Mouse (Mus musculus) embryonic facial prominence, embryonic 10.5 days (tissue): Measurements from ENCODE around the gene Xrcc4. TPM values are rescaled to one million over a fixed set of nuclear protein-coding genes. Genes with fewer than 3 reads are reported as not detected.
A peak's percentile ranks its signal among the peaks of the same experiment; 100 is the strongest.
"Not testable (repeated sequence)": the region's sequence is repeated elsewhere in the genome, so short reads cannot be mapped to it uniquely, and the experiment has no call there.

ENCODE experiments used
- DNase-seq: peaks from one replicate; pipeline ENCODE4 v3.0.0-alpha.2; 2017; ENCODE audit warnings: low spot score
- H3K27ac ChIP-seq: fragments of 300-500 bp; sonication (generic); replicated peaks from 2 replicates; pipeline ENCODE4 v1.5.1; 2016; ENCODE audit warnings: mild to moderate bottlenecking
- H3K27me3 ChIP-seq: fragments of 300-500 bp; sonication (generic); replicated peaks from 2 replicates; pipeline ENCODE4 v1.6.1; 2016; ENCODE audit warnings: low read depth, mild to moderate bottlenecking; ENCODE audit not compliant: poor library complexity, severe bottlenecking
- H3K36me3 ChIP-seq: fragments of 300-500 bp; sonication (generic); replicated peaks from 2 replicates; pipeline ENCODE4 v1.6.1; 2016; ENCODE audit warnings: mild to moderate bottlenecking, moderate library complexity
- H3K4me1 ChIP-seq: fragments of 300-500 bp; sonication (generic); 2 replicates; pipeline ENCODE4 v1.6.1; 2016
- H3K4me3 ChIP-seq: fragments of 300-500 bp; sonication (generic); 2 replicates; pipeline ENCODE4 v1.5.1; 2016; ENCODE audit warnings: mild to moderate bottlenecking, moderate library complexity
- H3K9me3 ChIP-seq: fragments of 300-500 bp; sonication (generic); 2 replicates; pipeline ENCODE4 v1.6.1; 2016; ENCODE audit warnings: mild to moderate bottlenecking
- WGBS: fragments of 180-500 bp; shearing (Covaris S2); methylation state at CpG from one replicate; pipeline ENCODE4 v1.1.7; 2016; 5-methylcytosine and 5-hydroxymethylcytosine counted together
- polyA plus RNA-seq: library from polyadenylated mRNA; unstranded; fragments of >200 nt; fragmentation: Nextera tagmentation; extraction: Ambion mirVana; gene quantifications from 2 replicates; pipeline ENCODE4 v1.2.1, GENCODE M21; 2016

Gene Xrcc4
- polyA plus RNA-seq, 1 experiment from 2014 or later: 8.5 TPM

GRCm38 (mm10) chr13:89780276-89780675 is 309.1 kb downstream of the Xrcc4 start:
- DNase-seq: no peak
- Histone ChIP-seq H3K4me3 (no peak overlapping the region), H3K27ac (no peak overlapping the region), H3K9me3 (no peaks in the 10 kb centered on the region), H3K4me1 (peaks cover 15% of the 10 kb centered on the region), H3K27me3 (no peaks in the 10 kb centered on the region), H3K36me3 (no peaks in the 10 kb centered on the region)
- WGBS: 58% methylated on average over 3 of the region's 3 CpGs

- H3K9me3 ChIP-seq: no peaks in the 10 kb centered on the region
- no peak overlapping the region for H3K4me3 ChIP-seq
- peak; percentile 62 for DNase-seq
- no peak overlapping the region; the same call in 1 of the 2 replicates for H3K27ac ChIP-seq
- H3K27me3 ChIP-seq: no peaks in the 10 kb centered on the region
- WGBS: 55% methylated on average over 7 of the region's 7 CpGs
- H3K4me1 ChIP-seq: peaks cover 15% of the 10 kb centered on the region
- no peaks in the 10 kb centered on the region for H3K36me3 ChIP-seq
Measured at GRCm38 (mm10) chr13:89779208-89779911, 310.0 kb downstream of the Xrcc4 start.

- H3K4me3 ChIP-seq: no peak overlapping the region
- no peaks in the 10 kb centered on the region for H3K9me3 ChIP-seq
- H3K4me1 ChIP-seq: peaks cover 15% of the 10 kb centered on the region
- WGBS: 35% methylated on average over 1 of the region's 1 CpGs
- H3K27me3 ChIP-seq: no peaks in the 10 kb centered on the region
- no peak overlapping the region for H3K27ac ChIP-seq
- DNase-seq: no peak
- H3K36me3 ChIP-seq: no peaks in the 10 kb centered on the region
Measured at GRCm38 (mm10) chr13:89777764-89778163, 311.6 kb downstream of the Xrcc4 start.

- H3K27ac ChIP-seq: no peak overlapping the region
- H3K36me3 ChIP-seq: no peaks in the 10 kb centered on the region
- no peak for DNase-seq
- peaks cover 15% of the 10 kb centered on the region for H3K4me1 ChIP-seq
- H3K9me3 ChIP-seq: no peaks in the 10 kb centered on the region
- WGBS: 78% methylated on average over 1 of the region's 1 CpGs
- H3K27me3 ChIP-seq: no peaks in the 10 kb centered on the region
- H3K4me3 ChIP-seq: no peak overlapping the region
Measured at GRCm38 (mm10) chr13:89777146-89777545, 312.3 kb downstream of the Xrcc4 start.

GRCm38 (mm10) chr13:89766551-89766950 is 322.9 kb downstream of the Xrcc4 start:
- 74% methylated on average over 1 of the region's 1 CpGs for WGBS
- no peak for DNase-seq
- Histone ChIP-seq H3K9me3 (peaks cover 5% of the 10 kb centered on the region; the same call in 1 of the 2 replicates), H3K4me1 (no peaks in the 10 kb centered on the region), H3K27me3 (no peaks in the 10 kb centered on the region), H3K27ac (no peak overlapping the region), H3K4me3 (no peak overlapping the region), H3K36me3 (no peaks in the 10 kb centered on the region)

- Histone ChIP-seq H3K4me1 (no peaks in the 10 kb centered on the region), H3K27ac (no peak overlapping the region), H3K27me3 (no peaks in the 10 kb centered on the region), H3K9me3 (peaks cover 5% of the 10 kb centered on the region; the same call in 1 of the 2 replicates), H3K4me3 (no peak overlapping the region), H3K36me3 (no peaks in the 10 kb centered on the region)
- WGBS: 92% methylated on average over 3 of the region's 3 CpGs
- no peak for DNase-seq
Measured at GRCm38 (mm10) chr13:89765966-89766365, 323.4 kb downstream of the Xrcc4 start.

GRCm38 (mm10) chr13:89762339-89762738 is 327.1 kb downstream of the Xrcc4 start:
- Histone ChIP-seq H3K4me3 (no peak overlapping the region), H3K27ac (no peak overlapping the region), H3K36me3 (no peaks in the 10 kb centered on the region), H3K4me1 (no peaks in the 10 kb centered on the region), H3K27me3 (no peaks in the 10 kb centered on the region), H3K9me3 (no peaks in the 10 kb centered on the region)
- 84% methylated on average over 3 of the region's 3 CpGs for WGBS
- no peak for DNase-seq

GRCm38 (mm10) chr13:89756347-89756746 is 333.1 kb downstream of the Xrcc4 start:
- Histone ChIP-seq H3K9me3 (no peaks in the 10 kb centered on the region), H3K36me3 (no peaks in the 10 kb centered on the region), H3K4me1 (no peaks in the 10 kb centered on the region), H3K4me3 (no peak overlapping the region), H3K27ac (no peak overlapping the region), H3K27me3 (no peaks in the 10 kb centered on the region)
- DNase-seq: no peak

GRCm38 (mm10) chr13:89750562-89750961 is 338.8 kb downstream of the Xrcc4 start:
- DNase-seq, H3K27me3 ChIP-seq, H3K36me3 ChIP-seq, H3K4me3 ChIP-seq, H3K9me3 ChIP-seq, H3K27ac ChIP-seq: not testable (repeated sequence)
- WGBS: 25% methylated on average over 3 of the region's 3 CpGs
- peaks cover 16% of the 10 kb centered on the region for H3K4me1 ChIP-seq

GRCm38 (mm10) chr13:89743201-89743600 is 346.2 kb downstream of the Xrcc4 start:
- H3K36me3 ChIP-seq: no peaks in the 10 kb centered on the region
- 5% methylated on average over 8 of the region's 8 CpGs for WGBS
- no peaks in the 10 kb centered on the region for H3K27me3 ChIP-seq
- DNase-seq: no peak
- no peaks in the 10 kb centered on the region for H3K9me3 ChIP-seq
- H3K27ac ChIP-seq: peak overlapping the region; percentile 96
- H3K4me3 ChIP-seq: peak overlapping the region; percentile 80
- H3K4me1 ChIP-seq: peaks cover 42% of the 10 kb centered on the region

GRCm38 (mm10) chr13:89742686-89743200 is 346.7 kb downstream of the Xrcc4 start:
- DNase-seq: no peak
- Histone ChIP-seq H3K4me3 (peak overlapping the region; percentile 80), H3K27ac (peak overlapping the region; percentile 96), H3K4me1 (peaks cover 44% of the 10 kb centered on the region), H3K27me3 (no peaks in the 10 kb centered on the region), H3K36me3 (no peaks in the 10 kb centered on the region), H3K9me3 (no peaks in the 10 kb centered on the region)
- under 1% methylated on average over 15 of the region's 15 CpGs for WGBS

- Histone ChIP-seq H3K4me1 (peaks cover 46% of the 10 kb centered on the region), H3K4me3 (peak within 1 kb of the TSS; percentile 80), H3K27me3 (no peaks in the 10 kb centered on the region), H3K9me3 (no peaks in the 10 kb centered on the region), H3K27ac (peak within 1 kb of the TSS; percentile 96), H3K36me3 (0 out of 2 replicates have a peak, but pooled peaks cover 6% of the 10 kb centered on the region)
- peak; percentile 89 for DNase-seq
- WGBS: under 1% methylated on average over 40 of the region's 40 CpGs
Measured at GRCm38 (mm10) chr13:89741766-89742685, 347.4 kb downstream of the Xrcc4 start, which contains the start of gene Vcan. Gene Vcan, minus strand, starts transcription at chr13:89742509.
